Mouse (Mus musculus) brain, embryonic 14.5 days (tissue): ENCODE measurements at regions not wholly inside any gene's neighbourhood (a gene's known extent, or its start where the extent isn't known, plus 50 kb on each side); places are given as distances from the start of the nearest gene placed in this dataset.

Source experiments
- CTCF ChIP-seq: fragments of 200-500 bp; IDR thresholded peaks from 2 replicates; pipeline ENCODE4 v1.5.1; 2012; ENCODE audit warnings: inconsistent platforms, mild to moderate bottlenecking, moderate library complexity, borderline replicate concordance; ENCODE audit not compliant: insufficient read depth, insufficient read length; ENCODE audit errors: extremely low read depth
- POLR2A ChIP-seq: fragments of 200-500 bp; IDR thresholded peaks from 2 replicates; pipeline ENCODE4 v1.6.1; 2012; ENCODE audit warnings: mild to moderate bottlenecking, inconsistent platforms, borderline replicate concordance; ENCODE audit not compliant: poor library complexity, insufficient read depth, insufficient read length, severe bottlenecking; ENCODE audit errors: extremely low read depth

GRCm38 (mm10) chr16:49533498-49533998 lies 165.5 kb upstream of the Ift57 start:
- TF ChIP-seq CTCF, result no peak
- TF ChIP-seq POLR2A, result no peak
